Mouse (Mus musculus): ENCODE measurements around the gene E130116L18Rik. TPM values are rescaled to one million over a fixed set of nuclear protein-coding genes. Genes with fewer than 3 reads are reported as not detected.

The E130116L18Rik gene
- polyA plus RNA-seq (2015; fragmentation: Nextera tagmentation; extraction: Ambion mirVana) = not detected in 2 replicates

GRCm38 (mm10) chr5:25222752-25223702 lies at the start of gene E130116L18Rik:
Gene E130116L18Rik (minus strand): TSS chr5:25223153.
- 3% methylated on average over 72 of the region's 72 CpGs for WGBS
- peak; percentile 76 for ATAC-seq (ENCODE audit: extremely low read depth, insufficient number of reproducible peaks, low FRiP score, low TSS enrichment)
- Histone ChIP-seq H3K36me3 (no peaks in the 10 kb centered on the region), H3K27me3 (replicated peaks) (no peaks in the 10 kb centered on the region), H3K4me2 (peak within 1 kb of the TSS; percentile 79), H3K4me1 (peaks cover 10% of the 10 kb centered on the region), H3K9ac (peak within 1 kb of the TSS; percentile 93), H3K4me3 (peak within 1 kb of the TSS; percentile 79), H3K27ac (replicated peaks) (peak within 1 kb of the TSS; percentile 89), H3K9me3 (no peaks in the 10 kb centered on the region)

GRCm38 (mm10) chr5:25268258-25268888 lies 45.4 kb upstream of the E130116L18Rik start:
- Histone ChIP-seq H3K27me3 (replicated peaks) (no peaks in the 10 kb centered on the region), H3K4me1 (no peaks in the 10 kb centered on the region), H3K27ac (replicated peaks) (no peak overlapping the region), H3K9ac (no peak overlapping the region), H3K9me3 (no peaks in the 10 kb centered on the region), H3K4me2 (no peak overlapping the region), H3K4me3 (no peak overlapping the region), H3K36me3 (peaks cover 84% of the 10 kb centered on the region)
- 93% methylated on average over 4 of the region's 4 CpGs for WGBS
- no peak for ATAC-seq (ENCODE audit: extremely low read depth, insufficient number of reproducible peaks, low FRiP score, low TSS enrichment)

GRCm38 (mm10) chr5:25262266-25262665 lies 39.3 kb upstream of the E130116L18Rik start:
- no peak for ATAC-seq (ENCODE audit: extremely low read depth, insufficient number of reproducible peaks, low FRiP score, low TSS enrichment)
- Histone ChIP-seq H3K27me3 (replicated peaks) (no peaks in the 10 kb centered on the region), H3K9ac (no peak overlapping the region), H3K4me2 (no peak overlapping the region), H3K36me3 (peaks cover 93% of the 10 kb centered on the region), H3K4me1 (peaks cover under 1% of the 10 kb centered on the region; the same call in 1 of the 2 replicates), H3K4me3 (no peak overlapping the region), H3K9me3 (no peaks in the 10 kb centered on the region), H3K27ac (replicated peaks) (no peak overlapping the region)
- WGBS = 65% methylated on average over 7 of the region's 7 CpGs

- Histone ChIP-seq H3K36me3 (peaks cover 94% of the 10 kb centered on the region), H3K4me1 (peaks cover 7% of the 10 kb centered on the region; the same call in 1 of the 2 replicates), H3K9me3 (no peaks in the 10 kb centered on the region), H3K27ac (replicated peaks) (no peak overlapping the region), H3K4me3 (no peak overlapping the region), H3K27me3 (replicated peaks) (no peaks in the 10 kb centered on the region), H3K9ac (no peak overlapping the region), H3K4me2 (no peak overlapping the region)
- 73% methylated on average over 6 of the region's 6 CpGs for WGBS
- ATAC-seq (ENCODE audit: extremely low read depth, insufficient number of reproducible peaks, low FRiP score, low TSS enrichment) = no peak
Measured at GRCm38 (mm10) chr5:25261452-25261851, 38.5 kb upstream of the E130116L18Rik start.

GRCm38 (mm10) chr5:25256686-25257085 lies 33.7 kb upstream of the E130116L18Rik start:
- H3K4me2 ChIP-seq = no peak overlapping the region
- no peaks in the 10 kb centered on the region for H3K27me3 ChIP-seq (replicated peaks)
- H3K27ac ChIP-seq (replicated peaks) = no peak overlapping the region
- H3K9ac ChIP-seq = no peak overlapping the region
- WGBS = 69% methylated on average over 2 of the region's 2 CpGs
- no peak for ATAC-seq (ENCODE audit: extremely low read depth, insufficient number of reproducible peaks, low FRiP score, low TSS enrichment)
- peaks cover 10% of the 10 kb centered on the region; the same call in 1 of the 2 replicates for H3K4me1 ChIP-seq
- H3K4me3 ChIP-seq = no peak overlapping the region
- H3K9me3 ChIP-seq = no peaks in the 10 kb centered on the region
- H3K36me3 ChIP-seq = peaks cover 91% of the 10 kb centered on the region

- H3K36me3 ChIP-seq = peaks cover 93% of the 10 kb centered on the region
- H3K27ac ChIP-seq (replicated peaks) = no peak overlapping the region
- no peaks in the 10 kb centered on the region for H3K9me3 ChIP-seq
- H3K4me3 ChIP-seq = no peak overlapping the region
- H3K27me3 ChIP-seq (replicated peaks) = no peaks in the 10 kb centered on the region
- peaks cover 10% of the 10 kb centered on the region; the same call in 1 of the 2 replicates for H3K4me1 ChIP-seq
- no peak overlapping the region for H3K9ac ChIP-seq
- no peak overlapping the region for H3K4me2 ChIP-seq
- 84% methylated on average over 4 of the region's 4 CpGs for WGBS
- ATAC-seq (ENCODE audit: extremely low read depth, insufficient number of reproducible peaks, low FRiP score, low TSS enrichment) = no peak
Measured at GRCm38 (mm10) chr5:25254491-25254890, 31.5 kb upstream of the E130116L18Rik start.

GRCm38 (mm10) chr5:25252825-25253544 lies 30.0 kb upstream of the E130116L18Rik start:
- Histone ChIP-seq H3K9ac (no peak overlapping the region), H3K27me3 (replicated peaks) (no peaks in the 10 kb centered on the region), H3K4me1 (peaks cover 10% of the 10 kb centered on the region; the same call in 1 of the 2 replicates), H3K4me2 (no peak overlapping the region), H3K36me3 (peaks cover 89% of the 10 kb centered on the region), H3K27ac (replicated peaks) (no peak overlapping the region), H3K9me3 (no peaks in the 10 kb centered on the region), H3K4me3 (no peak overlapping the region)
- WGBS = 87% methylated on average over 8 of the region's 8 CpGs
- ATAC-seq (ENCODE audit: extremely low read depth, insufficient number of reproducible peaks, low FRiP score, low TSS enrichment) = no peak

- no peaks in the 10 kb centered on the region for H3K27me3 ChIP-seq (replicated peaks)
- ATAC-seq (ENCODE audit: extremely low read depth, insufficient number of reproducible peaks, low FRiP score, low TSS enrichment) = no peak
- no peak overlapping the region for H3K4me2 ChIP-seq
- no peak overlapping the region for H3K27ac ChIP-seq (replicated peaks)
- H3K4me1 ChIP-seq = peaks cover 11% of the 10 kb centered on the region; the same call in 1 of the 2 replicates
- H3K9ac ChIP-seq = no peak overlapping the region
- H3K36me3 ChIP-seq = peaks cover 84% of the 10 kb centered on the region
- H3K4me3 ChIP-seq = no peak overlapping the region
- WGBS = 76% methylated on average over 2 of the region's 2 CpGs
- H3K9me3 ChIP-seq = no peaks in the 10 kb centered on the region
Measured at GRCm38 (mm10) chr5:25252423-25252822, 29.5 kb upstream of the E130116L18Rik start.

- Histone ChIP-seq H3K4me1 (peaks cover 6% of the 10 kb centered on the region; the same call in 1 of the 2 replicates), H3K27ac (replicated peaks) (no peak overlapping the region), H3K4me2 (no peak overlapping the region), H3K9ac (no peak overlapping the region), H3K36me3 (peaks cover 49% of the 10 kb centered on the region), H3K9me3 (no peaks in the 10 kb centered on the region), H3K27me3 (replicated peaks) (no peaks in the 10 kb centered on the region), H3K4me3 (no peak overlapping the region)
- ATAC-seq (ENCODE audit: extremely low read depth, insufficient number of reproducible peaks, low FRiP score, low TSS enrichment) = no peak
- 72% methylated on average over 3 of the region's 3 CpGs for WGBS
Measured at GRCm38 (mm10) chr5:25247036-25247435, 24.1 kb upstream of the E130116L18Rik start.

- Histone ChIP-seq H3K9ac (no peak overlapping the region), H3K27me3 (replicated peaks) (no peaks in the 10 kb centered on the region), H3K36me3 (peaks cover 46% of the 10 kb centered on the region), H3K4me3 (no peak overlapping the region), H3K4me2 (no peak overlapping the region), H3K4me1 (peaks cover 6% of the 10 kb centered on the region; the same call in 1 of the 2 replicates), H3K27ac (replicated peaks) (no peak overlapping the region), H3K9me3 (no peaks in the 10 kb centered on the region)
- WGBS = 64% methylated on average over 1 of the region's 1 CpGs
- ATAC-seq (ENCODE audit: extremely low read depth, insufficient number of reproducible peaks, low FRiP score, low TSS enrichment) = no peak
Measured at GRCm38 (mm10) chr5:25246473-25246865, 23.5 kb upstream of the E130116L18Rik start.
